In the genomic region with DNA sequence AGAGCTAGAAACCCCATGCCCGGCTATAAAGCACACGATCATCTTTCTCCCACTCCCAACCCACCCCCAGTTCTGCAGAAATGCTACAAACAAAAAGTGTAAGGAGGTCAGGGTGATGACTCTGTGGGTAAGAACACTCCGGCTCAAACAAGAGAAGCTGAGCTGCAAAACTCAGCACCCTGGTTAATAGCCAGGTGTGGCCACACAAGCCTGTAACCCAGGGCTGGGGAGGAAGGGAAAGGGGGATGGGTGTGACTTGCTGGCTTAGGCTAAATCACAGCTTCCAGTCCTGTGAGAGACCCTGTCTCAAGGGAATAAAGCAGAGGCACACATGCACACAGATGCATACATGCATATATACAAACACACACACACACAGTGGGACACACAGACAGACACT, we compare ENCODE assay signal across 26 mouse cellular contexts.
DNase-seq lines count a peak whose midpoint lies in the region; ATAC-seq lines count a peak whose summit lies in the region.
"Had no signal": no experiment of that assay in that cellular context is flagged by ENCODE, and none has a peak within 500 bp of the region (broad histone marks: within the 10 kb centered on the region; RNA-seq: fewer than 3 reads in every experiment).

No protein-coding gene starts in this region.

- H3K9me3 ChIP-seq in hindbrain, embryonic 10.5 days = no peaks in the 10 kb centered on the region
- H3K9me3 ChIP-seq in hindbrain, embryonic 11.5 days (ENCODE audit: control insufficient read depth, low read length) = no peaks in the 10 kb centered on the region
- no peaks in the 10 kb centered on the region for H3K9me3 ChIP-seq in limb, embryonic 12.5 days
- no peaks in the 10 kb centered on the region for H3K9me3 ChIP-seq in limb, embryonic 10.5 days (replicated peaks)
- H3K9me3 ChIP-seq in embryonic facial prominence, embryonic 10.5 days = no peaks in the 10 kb centered on the region
- H3K9me3 ChIP-seq: embryonic facial prominence, embryonic 15.5 days; forebrain, embryonic 15.5 days; heart, embryonic 12.5 days; hindbrain, embryonic 15.5 days had no signal

- H3K4me3 ChIP-seq in hindbrain, embryonic 10.5 days = no peak overlapping the region
- no peak overlapping the region for H3K4me3 ChIP-seq in hindbrain, embryonic 11.5 days (ENCODE audit: low read depth, low read length)
- no peak overlapping the region for H3K4me3 ChIP-seq in limb, embryonic 12.5 days (replicated peaks)
- no peak overlapping the region for H3K4me3 ChIP-seq in limb, embryonic 10.5 days
- H3K4me3 ChIP-seq in embryonic facial prominence, embryonic 10.5 days = no peak overlapping the region
- H3K4me3 ChIP-seq: embryonic facial prominence, embryonic 15.5 days; forebrain, embryonic 15.5 days; heart, adult 2 months; heart, embryonic 12.5 days; hindbrain, embryonic 15.5 days had no signal

- no peak overlapping the region for H3K9ac ChIP-seq in hindbrain, embryonic 11.5 days (ENCODE audit: low read depth, low read length)
- no peak overlapping the region for H3K9ac ChIP-seq in limb, embryonic 12.5 days (replicated peaks)
- H3K9ac ChIP-seq: embryonic facial prominence, embryonic 15.5 days; forebrain, embryonic 15.5 days; heart, embryonic 12.5 days; hindbrain, embryonic 15.5 days; liver, embryonic 14.5 days had no signal

- no peak for ATAC-seq in hindbrain, embryonic 11.5 days (ENCODE audit: low FRiP score)
- 0 out of 2 replicates have a peak, but pooled peaks have one; percentile 31 for ATAC-seq in limb, embryonic 12.5 days (ENCODE audit: insufficient number of reproducible peaks, insufficient read depth, low FRiP score, low TSS enrichment, low read depth)
- ATAC-seq: forebrain, embryonic 15.5 days; inflammation-experienced regulatory T-cells, adult 6 months; midbrain, embryonic 16.5 days had no signal

- H3K27me3 ChIP-seq in hindbrain, embryonic 10.5 days (ENCODE audit: insufficient read depth, poor library complexity, severe bottlenecking) = no peaks in the 10 kb centered on the region
- no peaks in the 10 kb centered on the region for H3K27me3 ChIP-seq in hindbrain, embryonic 11.5 days (ENCODE audit: control insufficient read depth, insufficient read depth, low read length)
- H3K27me3 ChIP-seq in limb, embryonic 12.5 days = no peaks in the 10 kb centered on the region
- no peaks in the 10 kb centered on the region for H3K27me3 ChIP-seq in limb, embryonic 10.5 days (ENCODE audit: low read depth, poor library complexity, severe bottlenecking)
- no peaks in the 10 kb centered on the region for H3K27me3 ChIP-seq in embryonic facial prominence, embryonic 10.5 days (replicated peaks; ENCODE audit: low read depth, poor library complexity, severe bottlenecking)
- H3K27me3 ChIP-seq: embryonic facial prominence, embryonic 15.5 days; forebrain, embryonic 15.5 days; heart, embryonic 12.5 days; hindbrain, embryonic 15.5 days had no signal

- no peak for DNase-seq in hindbrain, embryonic 10.5 days (ENCODE audit: low spot score)
- DNase-seq in hindbrain, embryonic 11.5 days (ENCODE audit: low spot score) = no peak
- DNase-seq in limb, embryonic 10.5 days (ENCODE audit: low spot score) = no peak
- DNase-seq in embryonic facial prominence, embryonic 10.5 days (ENCODE audit: low spot score) = peak; percentile 15
- DNase-seq in gastrocnemius, postnatal 10 days = no peak
- DNase-seq in adrenal gland, adult 8-10 months = no peak
- DNase-seq: adrenal gland, postnatal 10 days; cerebellum, adult 11 months; cerebellum, adult 9-10 months; cerebellum, postnatal 36 days; heart, adult 2 months; heart, postnatal 4 days; kidney, adult 11 months; kidney, postnatal 4 days; liver; lung, adult 2 months; lung, postnatal 10 days; spleen, adult 18-20 months had no signal

- no peak overlapping the region for H3K4me2 ChIP-seq in hindbrain, embryonic 11.5 days (replicated peaks; ENCODE audit: low read depth, low read length)
- no peak overlapping the region for H3K4me2 ChIP-seq in limb, embryonic 12.5 days
- H3K4me2 ChIP-seq: embryonic facial prominence, embryonic 15.5 days; forebrain, embryonic 15.5 days; heart, embryonic 12.5 days; hindbrain, embryonic 15.5 days had no signal

- peak overlapping the region; percentile 56; the same call in 1 of the 2 replicates for H3K27ac ChIP-seq in hindbrain, embryonic 10.5 days
- no peak overlapping the region for H3K27ac ChIP-seq in hindbrain, embryonic 11.5 days (ENCODE audit: low read depth, low read length)
- H3K27ac ChIP-seq in limb, embryonic 12.5 days = no peak overlapping the region
- H3K27ac ChIP-seq in limb, embryonic 10.5 days = no peak overlapping the region
- no peak overlapping the region; the same call in 1 of the 2 replicates for H3K27ac ChIP-seq in embryonic facial prominence, embryonic 10.5 days (replicated peaks)
- H3K27ac ChIP-seq: embryonic facial prominence, embryonic 15.5 days; forebrain, embryonic 15.5 days; heart, adult 2 months; hindbrain, embryonic 15.5 days; liver, embryonic 14.5 days had no signal

- WGBS in hindbrain, embryonic 10.5 days = 79% methylated on average over 3 of the region's 3 CpGs
- 70% methylated on average over 3 of the region's 3 CpGs for WGBS in hindbrain, embryonic 11.5 days
- 57% methylated on average over 3 of the region's 3 CpGs for WGBS in limb, embryonic 12.5 days
- WGBS in limb, embryonic 10.5 days = 70% methylated on average over 3 of the region's 3 CpGs
- WGBS in embryonic facial prominence, embryonic 10.5 days = 61% methylated on average over 3 of the region's 3 CpGs

- H3K36me3 ChIP-seq in hindbrain, embryonic 10.5 days = no peaks in the 10 kb centered on the region
- no peaks in the 10 kb centered on the region for H3K36me3 ChIP-seq in hindbrain, embryonic 11.5 days (ENCODE audit: control insufficient read depth, insufficient read depth, low read length)
- H3K36me3 ChIP-seq in limb, embryonic 12.5 days = no peaks in the 10 kb centered on the region
- H3K36me3 ChIP-seq in limb, embryonic 10.5 days = no peaks in the 10 kb centered on the region
- H3K36me3 ChIP-seq in embryonic facial prominence, embryonic 10.5 days (replicated peaks) = no peaks in the 10 kb centered on the region
- H3K36me3 ChIP-seq: embryonic facial prominence, embryonic 15.5 days; forebrain, embryonic 15.5 days; heart, embryonic 12.5 days; hindbrain, embryonic 15.5 days had no signal

- peaks cover 48% of the 10 kb centered on the region for H3K4me1 ChIP-seq in hindbrain, embryonic 10.5 days (replicated peaks)
- peaks cover 4% of the 10 kb centered on the region for H3K4me1 ChIP-seq in hindbrain, embryonic 11.5 days (replicated peaks; ENCODE audit: control insufficient read depth, insufficient read depth, low read length)
- H3K4me1 ChIP-seq in limb, embryonic 12.5 days (replicated peaks) = peaks cover 28% of the 10 kb centered on the region
- peaks cover 17% of the 10 kb centered on the region for H3K4me1 ChIP-seq in limb, embryonic 10.5 days
- peaks cover 39% of the 10 kb centered on the region for H3K4me1 ChIP-seq in embryonic facial prominence, embryonic 10.5 days
